Mouse (Mus musculus) cerebellum, adult 9-10 months (tissue): ENCODE results near the gene Slc41a3.

Experiments used
- DNase-seq: peaks from one replicate; pipeline ENCODE4 v3.0.0; 2022

Slc41a3 gene

DNA sequence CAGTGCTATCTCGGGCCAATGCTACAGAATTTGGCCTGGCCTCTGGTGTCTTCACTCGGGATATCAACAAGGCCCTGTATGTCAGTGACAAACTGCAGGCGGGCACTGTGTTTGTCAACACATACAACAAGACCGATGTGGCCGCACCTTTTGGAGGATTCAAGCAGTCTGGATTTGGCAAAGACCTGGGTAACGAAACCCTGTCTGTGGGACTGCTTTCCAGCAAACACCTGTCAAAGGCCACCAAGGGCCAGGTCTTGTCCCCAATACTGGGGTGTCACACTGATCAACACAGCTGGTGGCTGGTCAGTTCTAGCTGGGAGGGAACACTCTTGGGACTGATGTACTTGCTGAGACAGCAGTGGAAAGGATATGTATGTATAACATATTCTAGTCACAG is 6.3 kb upstream of the Slc41a3 start:
- no peak for DNase-seq

DNA sequence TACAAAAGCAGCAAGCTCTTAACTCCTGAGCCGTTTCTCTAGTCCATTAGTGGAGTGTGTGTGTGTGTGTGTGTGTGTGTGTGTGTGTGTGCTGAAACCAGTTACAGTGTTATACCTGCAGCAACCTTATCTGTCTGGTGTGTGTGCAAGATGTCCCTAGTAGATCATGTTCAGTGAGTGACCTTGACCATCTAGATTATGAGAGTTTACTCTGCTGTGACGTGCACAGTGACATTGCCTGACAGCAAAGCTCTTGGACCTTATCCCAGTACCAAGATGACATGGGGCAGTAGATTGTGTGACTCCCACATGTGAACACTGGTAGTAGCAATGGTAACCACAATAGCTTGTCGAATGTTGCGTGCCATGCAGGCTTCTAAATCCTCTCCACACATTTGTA is 4.2 kb upstream of the Slc41a3 start:
- DNase-seq, result no peak

DNA sequence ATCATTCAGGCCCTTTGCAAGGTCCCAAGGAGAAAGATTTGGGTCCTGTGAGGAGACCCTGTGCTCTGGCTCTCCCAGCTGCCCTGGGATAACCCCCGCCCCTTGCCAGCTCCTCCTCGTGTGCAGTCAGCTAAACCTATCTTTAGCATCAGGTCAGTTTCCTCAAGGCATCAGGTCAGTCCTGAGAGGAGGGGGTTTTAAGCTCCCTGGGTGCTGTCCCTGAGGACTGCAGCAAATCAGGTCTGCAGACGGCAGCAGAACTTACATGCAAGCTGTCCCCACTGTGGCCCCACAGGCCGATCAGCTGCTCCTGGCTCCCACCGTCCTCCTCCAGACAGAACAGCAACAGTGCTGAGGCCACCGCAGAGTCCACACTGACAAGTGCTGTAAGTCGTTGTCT is 2.8 kb upstream of the Slc41a3 start:
- DNase-seq, result no peak

DNA sequence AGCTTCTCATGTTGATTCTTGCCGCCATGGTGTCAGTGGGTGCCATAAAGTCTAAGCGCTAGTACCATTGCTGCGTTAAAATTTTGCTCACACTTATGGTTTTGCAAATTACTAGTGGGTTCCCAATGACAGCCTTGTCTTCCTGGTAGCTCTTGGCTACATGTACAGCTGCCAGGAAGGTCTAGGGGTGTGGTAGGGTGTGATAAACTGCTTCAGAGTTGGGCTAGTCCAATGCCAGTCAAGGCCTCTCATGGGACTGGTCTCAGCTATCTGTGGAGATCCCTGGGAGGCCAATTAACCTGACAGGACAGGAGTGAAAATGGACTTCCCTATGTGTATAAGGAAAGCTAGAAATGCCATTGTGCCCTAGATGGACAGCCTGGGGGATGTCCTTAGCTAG is 2.2 kb upstream of the Slc41a3 start:
- no peak for DNase-seq

DNA sequence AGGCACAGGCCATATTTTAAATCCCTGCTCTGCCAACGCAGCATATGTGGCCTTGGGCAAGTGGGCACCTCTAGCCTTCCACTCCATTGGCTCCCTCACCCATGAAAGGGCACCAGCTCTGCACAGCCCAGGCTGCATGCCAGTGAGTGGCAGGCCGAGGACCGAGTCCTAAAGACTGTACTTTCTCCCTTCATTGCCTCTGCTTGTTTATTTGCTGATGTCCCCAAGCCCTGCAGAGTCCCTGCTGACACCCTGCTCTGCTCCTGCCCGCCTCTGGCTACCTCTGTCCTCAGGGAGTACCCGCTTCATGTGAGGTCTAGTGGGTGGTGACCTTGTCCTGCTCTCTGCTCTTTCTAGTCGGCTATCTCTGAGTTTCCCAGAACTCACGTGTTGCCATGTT is 1.4 kb upstream of the Slc41a3 start:
- no peak for DNase-seq

DNA sequence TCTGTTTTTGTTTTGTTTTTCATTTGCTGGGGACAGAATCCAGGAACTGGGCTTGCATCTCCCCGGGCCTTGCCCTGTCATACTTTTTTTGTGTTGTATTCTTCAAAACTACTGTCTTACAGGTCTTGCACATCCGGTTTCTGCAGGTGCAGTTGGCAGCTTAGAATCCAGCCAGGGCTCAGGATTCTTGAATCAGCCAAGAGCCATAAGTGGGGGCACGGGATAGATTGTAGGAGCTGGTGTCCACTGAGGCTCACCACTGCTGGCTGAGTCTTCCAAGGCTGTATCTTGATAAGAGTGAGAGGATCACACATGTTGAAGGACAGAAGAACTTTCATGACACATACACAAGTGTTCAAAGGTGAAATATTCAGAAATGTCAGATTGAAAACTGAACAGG is 395 bp upstream of the Slc41a3 start:
- no peak for DNase-seq

DNA sequence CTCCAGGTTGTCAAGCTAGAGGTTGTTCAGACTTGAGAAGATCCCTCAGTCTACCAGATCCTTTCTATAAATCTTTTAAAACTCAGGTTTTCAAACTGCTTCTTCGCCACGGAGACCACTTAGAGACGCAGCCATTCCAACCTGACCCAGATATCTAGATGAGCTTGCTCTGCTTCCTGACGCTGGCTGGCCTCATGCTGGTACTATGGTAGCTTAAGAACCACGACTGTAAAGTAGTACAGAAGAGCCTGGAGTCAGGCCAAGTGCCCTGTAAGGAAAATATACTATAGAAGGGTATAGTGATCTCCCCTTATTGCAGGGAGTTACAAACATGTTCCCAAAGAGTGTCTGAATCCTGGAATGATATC is 757 bp downstream of the Slc41a3 start:
- peak; percentile 53 for DNase-seq

DNA sequence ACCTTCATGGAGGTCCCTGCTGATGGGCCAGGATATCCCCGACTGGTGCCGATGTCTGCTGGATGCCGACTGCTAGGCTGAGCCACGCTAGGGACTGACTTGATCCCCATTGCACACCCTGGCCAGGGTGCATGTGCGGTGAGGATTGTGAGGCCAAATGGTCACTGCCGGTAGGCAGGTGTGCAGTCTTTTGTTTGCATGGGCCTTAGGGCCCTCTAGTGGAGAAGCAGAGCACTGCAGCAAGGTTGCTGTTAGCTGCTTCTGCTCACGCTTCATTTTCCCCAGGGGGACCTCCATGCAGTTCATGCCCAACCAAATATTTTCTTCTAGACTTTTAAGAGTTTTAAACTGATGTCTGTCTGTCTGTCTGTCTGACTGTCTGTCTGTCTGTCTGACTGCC is 2.0 kb downstream of the Slc41a3 start:
- peak; percentile 74 for DNase-seq

DNA sequence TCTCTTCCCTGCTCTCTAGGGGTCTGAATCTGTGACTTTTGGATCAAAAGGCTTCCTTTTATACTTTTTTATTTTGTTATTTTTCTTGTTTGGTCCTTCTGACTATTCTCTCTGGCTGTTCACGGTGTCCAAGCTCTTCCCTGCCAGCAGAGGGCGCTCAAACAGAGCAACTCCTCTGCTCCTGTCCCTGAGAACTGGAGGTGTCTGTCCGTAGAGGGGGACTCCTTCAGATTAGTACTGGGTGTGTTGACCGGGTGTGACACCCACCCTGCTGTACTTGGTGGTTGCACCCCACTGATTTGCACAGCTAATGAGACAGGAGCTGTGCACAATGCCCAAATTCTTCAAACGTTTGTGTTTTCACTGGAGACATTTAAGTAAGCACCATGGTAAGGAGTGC is 2.7 kb downstream of the Slc41a3 start:
- peak; percentile 57 for DNase-seq

DNA sequence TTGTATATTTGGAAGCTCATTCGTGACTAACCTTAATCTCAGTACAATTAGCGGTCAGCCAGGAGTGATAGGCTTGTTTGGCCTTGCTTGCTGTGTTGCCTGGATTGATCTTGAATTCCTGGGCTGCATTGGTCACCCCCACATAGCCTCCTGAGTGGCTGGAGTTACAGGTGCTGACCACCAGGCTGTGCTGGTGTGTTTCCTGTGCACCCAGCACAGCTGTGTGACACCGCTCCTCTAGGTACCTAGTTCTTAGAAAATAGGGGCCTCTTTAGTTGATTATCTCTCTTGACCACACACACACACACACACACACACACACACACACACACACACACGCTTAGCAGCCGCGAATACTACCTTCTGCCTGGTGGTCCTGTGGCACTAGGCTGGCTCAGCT is 3.7 kb downstream of the Slc41a3 start:
- DNase-seq, result no peak

DNA sequence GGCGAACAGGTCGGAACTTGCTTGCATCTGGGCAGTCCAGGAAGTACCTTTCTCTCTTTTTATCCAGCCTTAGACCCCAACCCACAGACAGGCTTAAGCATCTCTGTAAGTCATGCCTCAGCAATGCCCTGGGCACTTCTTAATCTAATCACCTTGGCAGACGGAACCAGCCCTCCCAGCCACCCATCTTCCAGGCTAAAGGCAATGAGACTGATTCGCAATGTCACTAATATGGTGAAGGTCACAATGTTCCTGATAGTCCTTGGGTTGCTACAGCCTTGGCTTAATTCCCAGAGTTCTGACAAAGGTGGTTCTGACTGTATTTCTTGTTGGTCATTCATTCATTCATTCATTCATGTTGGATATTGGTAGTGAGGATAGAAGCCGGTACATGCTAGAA is 5.7 kb downstream of the Slc41a3 start:
- DNase-seq, result no peak

DNA sequence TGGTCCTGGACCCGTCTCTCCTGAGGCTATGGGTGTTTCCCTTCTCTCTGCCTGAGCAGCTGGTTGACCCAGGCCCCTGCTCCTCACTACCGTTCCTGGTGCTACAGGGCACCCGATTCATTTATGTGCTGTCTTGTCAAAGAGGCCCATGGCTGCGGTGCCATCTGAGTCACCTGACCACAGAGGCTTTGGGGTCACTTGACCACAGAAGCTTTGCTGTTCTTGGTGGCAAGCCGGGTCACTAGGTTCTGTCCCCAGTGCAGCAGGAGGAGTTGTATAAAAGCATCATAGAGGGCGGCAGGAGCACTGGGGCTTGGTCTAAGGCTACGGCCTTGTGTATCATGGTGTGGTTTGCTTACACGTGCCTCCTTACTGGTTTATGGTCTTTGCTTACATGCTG is 8.8 kb downstream of the Slc41a3 start:
- DNase-seq, result no peak

DNA sequence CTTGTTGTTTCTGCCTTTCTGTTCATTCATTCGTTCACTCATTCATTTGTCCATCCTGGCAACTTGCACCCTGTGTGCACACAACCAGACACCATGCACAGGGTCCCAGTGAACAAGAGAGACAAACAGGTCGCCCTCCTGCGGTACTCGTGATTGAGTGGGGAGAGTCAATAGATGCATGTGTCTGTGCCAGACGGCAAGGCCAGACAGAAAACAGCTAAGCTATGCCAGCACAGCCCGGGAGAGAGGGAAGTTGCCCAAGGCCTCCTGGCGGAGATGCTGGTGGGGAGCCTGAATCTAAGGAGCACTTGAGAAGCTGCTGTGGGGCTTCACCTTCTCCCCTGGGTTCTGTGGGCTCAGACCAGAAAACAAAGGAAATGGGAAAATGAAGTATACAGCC is 10.8 kb downstream of the Slc41a3 start:
- DNase-seq, result no peak

DNA sequence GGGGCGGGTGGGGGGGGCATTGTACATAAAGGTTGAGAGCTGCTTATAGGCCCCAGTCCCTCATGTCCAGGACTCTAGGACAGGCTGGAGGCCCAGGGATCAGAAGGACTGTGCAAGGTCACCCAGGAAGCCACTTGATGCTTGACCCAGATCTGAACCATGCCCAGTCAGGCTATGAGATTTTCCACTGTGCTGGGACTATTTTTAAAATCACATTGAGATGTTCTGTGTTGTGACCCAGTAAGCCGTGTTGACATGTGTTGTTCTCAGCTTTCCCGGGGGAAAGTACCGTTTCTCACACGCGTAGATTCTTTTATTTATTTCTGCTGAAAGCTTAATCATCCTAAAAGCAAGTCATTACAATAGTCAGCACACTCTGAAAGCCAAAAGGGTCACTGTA is 11.5 kb downstream of the Slc41a3 start:
- no peak for DNase-seq

DNA sequence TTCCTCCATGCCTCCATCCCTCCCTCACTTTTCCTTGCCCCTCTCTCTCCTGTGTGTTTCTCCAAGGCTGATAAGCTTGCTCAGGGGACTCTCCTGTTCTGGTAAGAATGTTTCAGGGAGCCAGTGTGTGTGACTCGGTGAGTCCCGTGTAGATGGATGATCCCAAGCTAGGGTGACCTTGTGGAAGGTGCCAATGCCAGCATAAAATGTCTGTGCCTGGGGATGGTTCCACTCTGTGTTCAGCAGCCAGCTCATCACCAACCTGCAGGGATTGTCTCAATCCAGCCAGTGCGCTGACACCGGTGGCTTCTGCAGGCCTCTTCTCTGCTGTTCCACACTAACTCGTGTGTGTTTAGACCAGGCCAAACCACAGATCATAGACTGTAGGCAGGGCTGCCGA is 12.0 kb downstream of the Slc41a3 start:
- DNase-seq, result no peak

DNA sequence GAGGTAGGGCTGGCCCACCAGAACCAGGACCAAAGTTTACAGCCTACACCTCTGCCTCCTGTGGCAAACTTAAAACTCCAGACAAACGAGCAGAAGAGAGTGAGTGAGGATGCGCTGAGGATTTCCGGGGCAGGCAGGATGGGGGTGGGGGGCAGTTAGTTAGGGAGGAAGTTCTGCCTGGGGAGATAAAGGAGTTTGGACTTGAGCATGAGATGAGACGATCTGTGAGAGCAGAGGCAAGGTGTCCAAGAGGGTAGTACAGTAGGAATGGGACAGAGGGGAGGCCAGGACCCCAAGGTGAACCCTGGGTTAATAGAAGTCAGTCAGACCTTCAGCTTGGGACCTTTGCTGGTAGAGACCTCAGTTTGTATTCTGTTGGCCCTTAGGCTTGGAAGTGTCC is 13.7 kb downstream of the Slc41a3 start:
- no peak for DNase-seq

DNA sequence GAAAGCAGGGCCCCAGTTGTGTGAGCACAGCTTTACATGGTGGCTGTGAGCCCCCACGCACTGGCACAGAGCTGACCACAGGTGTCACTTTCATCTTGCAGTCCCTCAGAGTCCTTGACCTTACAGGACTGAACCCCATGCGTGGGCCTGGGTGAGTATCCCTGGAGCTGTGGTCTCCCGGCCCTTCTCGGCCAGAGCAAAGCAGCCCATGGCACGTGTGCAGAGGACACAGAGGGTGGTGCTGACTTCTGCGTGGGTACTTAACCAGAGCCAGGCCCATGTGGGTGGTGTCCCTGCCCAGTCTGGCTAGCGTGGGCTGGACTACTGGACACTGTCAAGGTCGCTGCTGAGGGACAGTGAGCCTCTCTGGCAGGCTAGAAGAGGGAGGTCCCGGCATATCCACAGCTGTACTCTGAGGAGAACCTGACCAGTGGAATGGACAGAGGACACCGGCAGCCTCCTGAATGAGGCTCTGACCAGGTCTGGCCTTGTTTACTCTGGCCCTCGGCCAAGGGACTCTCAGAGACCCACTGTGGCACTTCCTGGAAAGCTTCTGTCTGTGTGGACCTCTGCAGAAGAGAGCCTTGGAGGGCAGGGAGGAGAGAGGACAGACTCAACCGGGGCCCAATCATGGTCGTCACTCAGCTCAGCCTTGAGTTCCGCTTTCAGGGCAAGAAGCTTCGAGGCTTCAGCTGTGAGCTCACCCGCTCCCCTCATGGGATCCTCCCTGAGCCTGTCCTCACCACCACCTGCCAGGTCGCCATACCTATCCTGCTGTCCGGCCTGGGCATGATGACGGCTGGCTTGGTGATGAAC is 14.5 kb downstream of the Slc41a3 start:
- DNase-seq, result no peak

DNA sequence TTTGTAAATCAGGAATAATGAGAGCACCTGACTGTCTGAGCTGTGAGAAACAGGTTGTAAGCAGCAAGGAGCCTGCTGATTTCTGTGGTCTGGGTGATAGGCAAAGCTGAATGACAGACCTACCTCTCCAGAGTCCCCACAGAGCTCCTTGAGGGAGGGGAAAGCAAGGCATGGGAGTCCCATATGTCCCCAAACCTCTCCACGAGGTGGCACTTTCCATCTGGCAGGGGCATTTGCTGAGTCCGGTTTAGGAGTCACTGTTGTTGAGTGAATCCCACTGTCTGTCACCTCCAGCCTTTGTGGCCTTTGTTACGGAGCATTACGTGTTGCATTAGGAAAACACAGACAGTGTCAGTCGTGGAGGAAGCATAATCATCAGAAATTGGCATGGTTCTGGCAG is 15.4 kb downstream of the Slc41a3 start:
- no peak for DNase-seq

DNA sequence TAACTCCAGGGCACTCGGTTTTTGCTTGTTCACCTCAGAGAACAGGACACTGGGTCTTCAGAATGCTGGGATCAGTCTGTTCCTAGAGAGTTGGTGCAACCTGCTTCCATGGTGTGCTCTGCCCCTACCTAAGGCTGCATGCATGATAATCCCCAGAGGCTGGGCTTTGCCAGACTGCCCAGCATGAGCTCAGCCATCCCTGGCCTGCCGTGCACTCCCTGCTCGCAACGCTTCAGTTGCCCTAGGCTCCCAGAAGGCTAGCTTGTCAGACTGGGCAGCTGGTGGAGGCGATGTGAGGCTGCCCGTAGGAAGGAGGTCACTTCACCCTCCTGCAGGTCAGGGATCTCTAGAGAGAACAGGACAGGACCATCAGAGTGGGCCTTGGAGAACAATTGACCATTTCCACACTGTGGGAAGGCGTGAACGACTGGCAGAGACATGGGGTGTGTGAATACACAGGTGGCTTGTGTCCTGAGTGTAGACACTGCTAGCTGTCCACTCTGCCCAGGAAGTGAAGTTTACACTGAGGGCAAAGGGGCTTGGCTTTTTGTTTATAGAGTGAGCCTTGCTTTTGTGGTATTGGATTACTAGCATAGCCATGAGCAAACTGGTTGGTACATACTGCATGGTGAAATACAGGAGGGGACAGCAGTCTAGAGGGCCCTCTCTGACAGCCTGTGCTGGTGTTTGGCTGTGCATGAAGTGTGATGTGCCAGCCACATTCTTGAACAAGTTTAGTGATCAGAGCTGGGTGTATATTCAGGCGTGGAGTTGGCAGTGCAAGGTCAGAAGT is 16.5 kb downstream of the Slc41a3 start:
- DNase-seq, result no peak

DNA sequence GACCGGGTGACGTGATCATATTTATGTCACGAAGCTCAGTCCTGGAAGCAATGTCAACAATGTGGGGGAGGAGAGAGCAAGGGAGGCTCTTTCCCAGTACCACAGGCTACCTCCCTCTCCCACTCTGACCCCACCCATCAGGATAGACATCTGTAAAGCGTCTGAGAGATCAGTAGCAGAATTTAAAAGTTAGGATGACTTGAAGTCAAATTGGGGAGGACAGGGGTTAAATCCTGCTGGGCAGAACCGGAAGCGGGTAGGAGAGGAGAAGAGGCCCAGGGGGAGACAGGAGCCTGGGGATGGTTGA is 17.0 kb downstream of the Slc41a3 start:
- no peak for DNase-seq

DNA sequence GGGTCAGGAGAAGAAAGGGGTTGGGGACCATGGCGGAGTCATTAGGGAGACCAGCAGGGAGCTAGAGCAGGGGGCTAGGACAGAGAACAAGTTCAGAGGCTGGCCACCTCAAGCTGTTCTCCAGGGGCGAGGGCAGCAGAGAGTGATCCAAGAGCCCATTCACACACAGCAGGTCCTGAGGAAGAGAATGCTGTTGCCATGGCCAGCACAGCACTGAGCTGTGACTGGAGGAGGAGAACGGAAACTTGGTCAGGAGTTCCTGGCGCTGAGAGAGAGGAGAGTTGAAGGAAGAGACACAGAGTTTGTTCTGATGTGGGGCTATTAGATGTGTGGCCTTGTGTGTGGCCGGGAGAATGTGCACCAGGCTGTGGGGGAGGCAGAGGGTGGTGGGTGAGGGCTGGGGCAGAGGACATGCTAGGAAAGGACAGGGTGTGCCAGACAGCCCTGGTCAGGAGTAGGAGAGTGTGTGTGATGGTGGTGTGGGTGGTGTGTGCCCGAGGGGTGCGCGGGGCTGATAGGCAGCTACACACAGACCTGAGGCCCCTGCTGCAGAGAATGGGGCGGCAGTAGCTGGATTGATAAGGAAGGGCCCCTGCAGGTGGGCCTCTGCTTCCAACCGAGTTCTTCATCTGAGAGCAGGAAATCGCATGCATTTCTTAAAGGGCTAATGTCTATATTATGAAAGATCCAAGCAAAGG is 18.4 kb downstream of the Slc41a3 start:
- no peak for DNase-seq

DNA sequence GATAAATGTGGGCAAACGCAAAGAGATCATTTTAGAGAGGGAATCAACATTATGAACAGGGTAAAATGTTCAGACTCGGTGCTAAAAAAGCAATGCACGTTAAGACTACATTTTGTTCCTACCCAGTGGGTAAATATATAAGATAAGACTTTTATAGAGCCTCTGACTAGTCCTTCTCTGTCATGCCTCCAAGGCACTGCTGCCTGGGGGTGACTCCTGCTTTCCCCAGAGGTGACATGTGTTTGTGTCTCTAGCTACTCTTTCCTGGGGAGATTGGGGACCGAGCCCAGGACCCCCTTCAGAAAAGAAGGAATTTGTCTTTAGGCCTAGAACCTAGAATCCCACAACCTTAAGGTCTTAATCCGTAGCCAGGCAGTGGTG is 18.9 kb downstream of the Slc41a3 start:
- DNase-seq, result no peak

DNA sequence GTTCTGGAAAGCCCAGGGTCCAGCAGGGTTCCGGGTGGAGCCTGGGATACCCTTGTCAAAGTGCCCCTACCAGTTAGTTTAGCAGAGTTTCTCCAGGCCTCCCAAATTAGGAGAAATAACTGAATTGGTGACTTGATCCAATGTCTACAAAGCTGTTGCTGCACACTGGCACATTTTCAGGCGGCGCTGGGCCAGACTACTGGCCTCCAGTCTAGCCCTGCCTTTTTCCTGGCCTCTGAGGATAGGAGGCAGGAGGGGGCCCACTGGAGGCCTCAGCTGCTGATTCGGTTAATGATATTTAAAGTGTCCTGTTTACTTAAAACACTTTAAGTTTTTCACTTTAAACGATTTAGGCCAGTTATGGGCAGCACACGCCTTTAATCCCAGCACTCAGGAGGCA is 19.7 kb downstream of the Slc41a3 start:
- no peak for DNase-seq

DNA sequence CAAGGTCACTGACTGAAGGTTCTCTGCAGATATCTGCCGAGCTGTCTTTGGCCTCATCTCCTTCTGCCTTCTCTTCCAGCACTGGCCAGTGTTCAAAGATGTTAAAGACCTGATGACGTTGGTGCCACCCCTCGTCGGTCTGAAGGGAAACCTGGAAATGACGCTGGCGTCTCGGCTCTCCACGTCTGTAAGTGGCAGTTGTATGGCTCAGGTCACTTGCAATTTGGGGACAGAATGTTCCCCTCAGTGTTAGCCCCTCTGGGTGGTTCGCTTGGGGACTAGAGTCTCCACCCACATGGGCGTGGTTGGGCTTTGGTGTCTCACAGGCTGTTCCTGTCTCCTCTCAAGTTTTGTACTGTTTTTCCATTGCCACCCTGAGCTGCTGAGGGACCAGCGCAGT is 20.2 kb downstream of the Slc41a3 start:
- no peak for DNase-seq
